ENCODE assay signal across 8 mouse cellular contexts in the genomic region with DNA sequence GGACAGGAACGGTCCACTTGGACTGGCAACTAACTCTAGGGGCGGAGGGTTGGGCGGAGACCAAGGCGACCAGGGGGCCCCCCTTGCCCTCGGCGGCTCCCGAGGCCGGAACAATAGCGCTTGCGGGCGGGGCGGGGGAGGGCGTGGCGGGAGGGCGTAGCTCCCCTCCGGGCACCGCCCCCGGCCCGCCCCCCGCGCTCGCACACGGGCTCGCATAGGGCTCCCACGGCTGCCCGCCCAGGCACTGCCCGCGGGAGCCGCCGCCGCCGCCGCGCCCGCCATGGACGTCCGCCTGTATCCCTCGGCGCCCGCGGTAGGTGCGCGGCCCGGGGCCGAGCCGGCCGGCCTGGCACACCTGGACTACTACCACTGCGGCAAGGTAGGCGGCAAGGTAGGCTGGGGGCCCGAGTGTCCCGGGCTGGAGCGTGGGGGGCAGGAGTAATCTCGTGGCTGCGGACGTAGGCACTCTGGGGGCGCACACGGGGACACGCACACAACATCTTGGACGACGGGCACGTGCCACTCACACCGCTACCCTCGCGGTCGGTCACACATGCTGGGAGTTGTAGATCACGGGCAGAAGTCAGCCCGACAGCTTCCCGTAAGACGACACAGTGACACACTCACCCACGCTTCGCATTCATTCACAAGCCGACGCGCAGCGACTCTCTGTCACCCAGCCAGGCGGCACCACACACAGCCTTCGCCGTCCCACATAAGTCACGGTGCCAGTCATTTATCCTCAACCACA. TPM values are rescaled to one million over a fixed set of nuclear protein-coding genes. Genes with fewer than 3 reads are reported as not detected.
DNase-seq lines count a peak whose midpoint lies in the region; ATAC-seq and TF ChIP-seq lines count a peak whose summit lies in the region.

A gene (plus strand): TSS at position 242 of the 751 bp plus-strand sequence.

- no peaks in the 10 kb centered on the region for H3K36me3 ChIP-seq in forebrain, embryonic 11.5 days (ENCODE audit: control insufficient read depth, insufficient read depth, low read length)
- no peaks in the 10 kb centered on the region for H3K36me3 ChIP-seq in liver, embryonic 14.5 days (replicated peaks; ENCODE audit: control insufficient read depth, insufficient read depth, low read depth)
- H3K36me3 ChIP-seq in neural tube, embryonic 11.5 days (ENCODE audit: control insufficient read depth, insufficient read depth, low read length) = no peaks in the 10 kb centered on the region

- no peak for TF ChIP-seq CTCF in liver, embryonic 14.5 days (IDR thresholded peaks at IDR 0.05; ENCODE audit: low read depth)

- H3K9me3 ChIP-seq in forebrain, embryonic 11.5 days (ENCODE audit: control insufficient read depth, low read length) = no peaks in the 10 kb centered on the region; the same call in 1 of the 2 replicates
- H3K9me3 ChIP-seq in liver, embryonic 14.5 days (ENCODE audit: control insufficient read depth, low read length) = no peaks in the 10 kb centered on the region
- H3K9me3 ChIP-seq in neural tube, embryonic 11.5 days (ENCODE audit: control insufficient read depth, low read length) = no peaks in the 10 kb centered on the region

- peak within 1 kb of the TSS; percentile 80 for H3K9ac ChIP-seq in forebrain, embryonic 11.5 days (ENCODE audit: low read length)
- H3K9ac ChIP-seq in liver, embryonic 14.5 days (replicated peaks) = no peak within 1 kb of the TSS
- peak within 1 kb of the TSS; percentile 69 for H3K9ac ChIP-seq in neural tube, embryonic 11.5 days (ENCODE audit: low read length)

- peak within 1 kb of the TSS; percentile 67 for H3K4me3 ChIP-seq in forebrain, embryonic 11.5 days (ENCODE audit: low read depth, low read length)
- peak within 1 kb of the TSS; percentile 16 to 48 for H3K4me3 ChIP-seq in liver, embryonic 14.5 days (ENCODE audit: insufficient read depth in 1 of 2, low read depth in 2 of 2, low read length in 2 of 2)
- peak within 1 kb of the TSS; percentile 61 for H3K4me3 ChIP-seq in neural tube, embryonic 11.5 days (ENCODE audit: low read depth, low read length)

- peak; percentile 42 for DNase-seq in A20 (ENCODE audit: low read depth, low spot score)
- DNase-seq in forebrain, embryonic 11.5 days (ENCODE audit: low spot score) = peak; percentile 91
- DNase-seq in heart, postnatal 25 days (ENCODE audit: low spot score) = peak; percentile 42
- DNase-seq in layer of hippocampus, adult 11-12 months (ENCODE audit: low spot score) = peak; percentile 57
- DNase-seq in liver, embryonic 14.5 days (ENCODE audit: low read depth in 3 of 3, low spot score in 3 of 3) = peak in 2 of 3 experiments; percentile 2 to 4
- DNase-seq in neural tube, embryonic 11.5 days (ENCODE audit: low spot score) = peak; percentile 87
- DNase-seq in thymus, postnatal 14 days = peak; percentile 81

- TF ChIP-seq EP300 in liver, embryonic 14.5 days (IDR thresholded peaks at IDR 0.05; ENCODE audit: low read depth) = no peak

- under 1% methylated on average over 74 of the region's 79 CpGs for WGBS in forebrain, embryonic 11.5 days
- under 1% methylated on average over 76 of the region's 79 CpGs for WGBS in liver, embryonic 14.5 days (ENCODE audit: insufficient replicate concordance)
- under 1% methylated on average over 75 of the region's 79 CpGs for WGBS in neural tube, embryonic 11.5 days

- peaks cover 19% of the 10 kb centered on the region for H3K4me1 ChIP-seq in forebrain, embryonic 11.5 days (replicated peaks; ENCODE audit: control insufficient read depth, insufficient read depth, low read length)
- 0 out of 4 replicates have a peak, but pooled peaks cover 0 to 2% of the 10 kb centered on the region in 2 experiments for H3K4me1 ChIP-seq in liver, embryonic 14.5 days (replicated peaks; ENCODE audit: control insufficient read depth in 2 of 2, insufficient read depth in 2 of 2, low read length in 1 of 2)
- peaks cover 21% of the 10 kb centered on the region for H3K4me1 ChIP-seq in neural tube, embryonic 11.5 days (ENCODE audit: control insufficient read depth, insufficient read depth, low read length)

- ATAC-seq in activated CD4-positive, CD25-positive, alpha-beta regulatory T cell, adult 4 months = peak; percentile 70
- peak; percentile 87 for ATAC-seq in forebrain, embryonic 11.5 days (replicated peaks; ENCODE audit: low FRiP score)
- ATAC-seq in liver, embryonic 14.5 days (ENCODE audit: insufficient read depth) = peak; percentile 83
- peak; percentile 80 for ATAC-seq in neural tube, embryonic 11.5 days (ENCODE audit: insufficient read depth, low FRiP score, low TSS enrichment)

- peaks cover 6% of the 10 kb centered on the region for H3K27me3 ChIP-seq in forebrain, embryonic 11.5 days (ENCODE audit: control insufficient read depth, insufficient read depth, low read length)
- peaks cover 44% of the 10 kb centered on the region for H3K27me3 ChIP-seq in liver, embryonic 14.5 days (ENCODE audit: control insufficient read depth, insufficient read depth, low read length)
- peaks cover 26% of the 10 kb centered on the region for H3K27me3 ChIP-seq in neural tube, embryonic 11.5 days (ENCODE audit: control insufficient read depth, insufficient read depth, low read length)

- peak within 1 kb of the TSS; percentile 89 for H3K4me2 ChIP-seq in forebrain, embryonic 11.5 days (ENCODE audit: low read depth, low read length, severe bottlenecking)
- H3K4me2 ChIP-seq in liver, embryonic 14.5 days (ENCODE audit: low read depth) = peak within 1 kb of the TSS; percentile 63
- H3K4me2 ChIP-seq in neural tube, embryonic 11.5 days (ENCODE audit: low read depth) = peak within 1 kb of the TSS; percentile 86

- peak within 1 kb of the TSS; percentile 50; the same call in 1 of the 2 replicates for H3K27ac ChIP-seq in forebrain, embryonic 11.5 days (ENCODE audit: low read depth, low read length)
- no peak within 1 kb of the TSS for H3K27ac ChIP-seq in liver, embryonic 14.5 days
- peak within 1 kb of the TSS; percentile 53; the same call in 1 of the 2 replicates for H3K27ac ChIP-seq in neural tube, embryonic 11.5 days (ENCODE audit: low read depth, low read length)

- intact Hi-C loops in heart, postnatal 25 days (cut with DNase I) = loop anchor here (5.0 kb wide), 1 partner anchor 84 kb away; no protein-coding TSS in a partner anchor

RNA-seq across cellular contexts. Expression of the gene that starts here (rescaled TPM):
- 10 to 100 TPM in 1 of 2 experiments, 1 to 10 TPM in 1; 4.7 to 11.8 TPM for polyA plus RNA-seq in activated CD4-positive, CD25-positive, alpha-beta regulatory T cell, adult 4 months (2017; shearing (Covaris generic))
- polyA plus RNA-seq in forebrain, embryonic 11.5 days (2014; fragmentation: Nextera tagmentation; extraction: Ambion mirVana) = 35.0 and 35.5 TPM in 2 replicates
- 1 to 10 TPM; 1.3 to 2.0 TPM for total RNA-seq in heart, postnatal 25 days (2021)
- polyA plus RNA-seq in liver, embryonic 14.5 days (2012; rRNA removed) = 0.71 and 1.4 TPM in 2 replicates
- polyA plus RNA-seq in liver, embryonic 14.5 days (2014; fragmentation: Nextera tagmentation; extraction: Ambion mirVana) = 0.25 and 0.45 TPM in 2 replicates
- polyA plus RNA-seq in neural tube, embryonic 11.5 days (2014; fragmentation: Nextera tagmentation; extraction: Ambion mirVana) = 18.0 and 20.3 TPM in 2 replicates

Comparison
In these comparisons a context has a peak if more than half of its experiments do, and no peak if none do; other contexts are left out.
1. DNase-seq: peak in every context shown above with its lines; median percentile 91 in forebrain, embryonic 11.5 days; 87 in neural tube, embryonic 11.5 days; 81 in thymus, postnatal 14 days; 57 in layer of hippocampus, adult 11-12 months; 42 in A20; 42 in heart, postnatal 25 days; 3 in liver, embryonic 14.5 days.